Mouse (Mus musculus) erythroblast, embryonic 14.5 days (primary cell): ENCODE data around the gene Cdcp2. TPM values are rescaled to one million over a fixed set of nuclear protein-coding genes. Genes with fewer than 3 reads are reported as not detected.

Experiments used
- H3K27me3 ChIP-seq: 2 replicates; pipeline ENCODE4 v1.6.1; 2012; ENCODE audit warnings: inconsistent platforms; ENCODE audit not compliant: control insufficient read depth
- H3K36me3 ChIP-seq: 2 replicates; pipeline ENCODE4 v1.6.1; 2012; ENCODE audit warnings: mild to moderate bottlenecking, inconsistent platforms; ENCODE audit not compliant: control insufficient read depth
- H3K4me1 ChIP-seq: 2 replicates; pipeline ENCODE4 v1.6.1; 2012; ENCODE audit warnings: inconsistent platforms; ENCODE audit not compliant: control insufficient read depth
- H3K4me3 ChIP-seq: replicated peaks from 2 replicates; pipeline ENCODE3; 2012; ENCODE audit warnings: moderate library complexity, mild to moderate bottlenecking, inconsistent platforms
- H3K9me3 ChIP-seq: 2 replicates; pipeline ENCODE4 v1.6.1; 2012; ENCODE audit warnings: low read length, inconsistent platforms, mixed read lengths; ENCODE audit not compliant: control insufficient read depth
- GATA1 ChIP-seq: IDR thresholded peaks from 2 replicates; pipeline ENCODE4 v1.6.1; 2012; ENCODE audit warnings: low read length, inconsistent platforms, mixed read lengths
- TAL1 ChIP-seq: IDR thresholded peaks from 3 replicates; pipeline ENCODE4 v1.6.1; 2012; ENCODE audit warnings: low read length, inconsistent platforms, mixed read lengths
- polyA plus RNA-seq: library from polyadenylated mRNA; stranded (reverse); fragments of >175 nt; gene quantifications from 2 replicates; pipeline ENCODE4 v1.2.3, GENCODE M21; 2012

The Cdcp2 gene
- polyA plus RNA-seq, 1 experiment = 0.02 TPM

DNA sequence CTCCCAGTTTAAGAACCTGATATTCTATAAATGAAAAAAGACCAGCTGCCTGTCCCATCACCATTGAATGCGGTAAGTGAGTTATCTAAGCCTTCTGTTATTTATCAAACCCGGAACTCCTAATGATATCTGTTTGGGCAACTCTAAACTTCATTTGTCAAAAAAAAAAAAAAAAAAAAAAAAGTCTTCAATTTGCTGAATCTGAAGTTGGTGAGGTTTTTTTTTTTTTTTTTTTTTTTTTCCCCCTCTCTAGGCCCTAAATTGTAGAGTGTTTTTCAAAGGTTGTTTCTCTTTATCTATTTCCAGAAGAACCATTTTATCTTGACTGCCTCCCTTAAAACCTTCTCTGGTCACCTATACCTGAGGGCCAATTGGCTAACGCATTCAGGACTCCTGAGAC, 38.2 kb downstream of the Cdcp2 start:
- Histone ChIP-seq H3K9me3 (no peaks in the 10 kb centered on the region), H3K27me3 (no peaks in the 10 kb centered on the region), H3K4me3 (no peak overlapping the region), H3K4me1 (no peaks in the 10 kb centered on the region), H3K36me3 (peaks cover 13% of the 10 kb centered on the region)
- TF ChIP-seq TAL1 = no peak
- TF ChIP-seq GATA1 = no peak

DNA sequence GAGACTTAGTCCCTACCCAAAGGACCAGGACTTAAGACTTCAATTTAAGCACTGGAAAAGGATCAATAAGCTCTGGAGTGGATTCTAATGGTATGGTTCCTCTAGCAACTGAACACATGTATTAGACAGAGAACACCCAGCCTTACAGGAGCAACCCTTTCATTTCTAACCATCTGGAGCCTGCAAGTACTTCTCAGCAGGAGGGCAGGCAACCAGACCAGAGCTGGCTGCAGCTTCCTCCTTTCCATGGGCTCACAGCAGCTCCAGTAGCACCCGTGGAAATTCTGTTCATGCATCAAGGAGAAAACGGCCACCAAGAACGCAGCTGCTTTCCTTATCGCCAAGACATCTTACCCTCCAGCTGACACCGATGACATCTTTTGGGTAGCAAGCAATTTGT, 39.0 kb downstream of the Cdcp2 start:
- Histone ChIP-seq H3K36me3 (peaks cover 13% of the 10 kb centered on the region), H3K9me3 (no peaks in the 10 kb centered on the region), H3K27me3 (no peaks in the 10 kb centered on the region), H3K4me3 (no peak overlapping the region), H3K4me1 (no peaks in the 10 kb centered on the region)
- TF ChIP-seq TAL1 (no peak), GATA1 (no peak)

DNA sequence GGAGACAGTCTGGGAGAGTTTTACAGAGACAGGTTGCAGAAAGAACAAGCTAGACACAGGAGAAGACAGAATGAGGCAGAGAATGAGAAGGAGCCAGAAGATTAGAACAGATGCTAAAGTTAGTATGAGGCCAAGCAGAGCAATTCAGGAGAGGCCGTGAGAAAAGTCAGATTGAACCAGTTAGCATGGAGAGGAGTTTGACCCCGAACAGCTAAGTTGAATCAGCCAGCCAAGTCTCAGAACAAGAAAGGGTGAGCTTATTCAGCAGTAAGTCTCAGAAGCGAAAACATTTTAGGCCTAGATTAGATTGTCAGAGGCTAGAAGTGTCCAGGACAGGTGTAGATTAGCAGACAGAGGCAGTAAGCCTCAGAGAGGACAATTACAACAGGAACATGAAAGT, 39.8 kb downstream of the Cdcp2 start:
- no peaks in the 10 kb centered on the region for H3K9me3 ChIP-seq
- no peak for TF ChIP-seq GATA1
- no peak for TF ChIP-seq TAL1
- no peaks in the 10 kb centered on the region for H3K27me3 ChIP-seq
- H3K4me3 ChIP-seq = no peak overlapping the region
- H3K36me3 ChIP-seq = peaks cover 13% of the 10 kb centered on the region
- no peaks in the 10 kb centered on the region for H3K4me1 ChIP-seq

DNA sequence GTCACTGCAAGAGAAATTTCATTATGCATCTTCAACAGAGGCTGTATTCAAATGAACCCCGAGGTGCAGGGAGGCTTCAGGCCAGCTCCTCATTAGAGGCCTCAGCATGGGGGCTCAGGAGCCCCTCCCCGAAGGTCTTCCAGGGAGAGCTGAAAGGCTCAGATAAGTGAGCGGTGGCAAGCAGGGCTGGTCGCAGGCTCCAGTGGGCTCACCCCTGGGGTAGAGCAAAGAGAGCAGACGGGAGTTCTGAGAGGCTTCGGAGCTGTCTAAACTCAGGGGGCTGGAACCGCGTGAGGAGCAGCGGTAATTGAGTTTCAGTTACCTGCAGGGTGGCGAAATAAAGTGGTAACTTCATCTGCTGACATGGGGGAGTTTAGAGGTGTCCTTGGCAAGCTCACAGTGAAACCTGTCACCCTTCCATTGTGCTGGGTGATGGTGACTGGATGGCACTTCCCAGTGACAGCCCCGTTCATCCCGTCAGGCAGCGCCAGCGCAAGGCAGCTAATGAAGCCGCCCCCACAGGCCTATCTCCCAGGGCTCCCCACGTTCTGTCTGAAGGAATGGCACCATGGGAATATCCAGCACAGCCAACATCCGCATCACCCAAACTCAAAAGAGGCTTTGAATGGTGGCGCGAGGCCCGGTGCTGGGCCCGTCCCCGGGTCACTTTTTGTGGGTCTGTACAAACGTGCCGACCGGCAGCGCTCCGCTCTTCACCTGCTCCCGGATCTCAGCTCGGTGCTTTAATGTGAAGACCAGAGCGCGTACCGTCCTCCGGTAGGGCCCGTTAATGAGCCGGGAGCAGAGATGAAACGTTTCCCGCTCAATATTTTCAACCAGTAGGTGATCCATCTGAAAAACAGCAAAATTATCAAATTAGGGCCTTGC, 42.5 kb downstream of the Cdcp2 start:
- no peaks in the 10 kb centered on the region for H3K9me3 ChIP-seq
- no peaks in the 10 kb centered on the region for H3K4me1 ChIP-seq
- H3K4me3 ChIP-seq = no peak overlapping the region
- H3K27me3 ChIP-seq = no peaks in the 10 kb centered on the region
- TF ChIP-seq GATA1 (no peak), TAL1 (no peak)
- peaks cover 27% of the 10 kb centered on the region for H3K36me3 ChIP-seq

DNA sequence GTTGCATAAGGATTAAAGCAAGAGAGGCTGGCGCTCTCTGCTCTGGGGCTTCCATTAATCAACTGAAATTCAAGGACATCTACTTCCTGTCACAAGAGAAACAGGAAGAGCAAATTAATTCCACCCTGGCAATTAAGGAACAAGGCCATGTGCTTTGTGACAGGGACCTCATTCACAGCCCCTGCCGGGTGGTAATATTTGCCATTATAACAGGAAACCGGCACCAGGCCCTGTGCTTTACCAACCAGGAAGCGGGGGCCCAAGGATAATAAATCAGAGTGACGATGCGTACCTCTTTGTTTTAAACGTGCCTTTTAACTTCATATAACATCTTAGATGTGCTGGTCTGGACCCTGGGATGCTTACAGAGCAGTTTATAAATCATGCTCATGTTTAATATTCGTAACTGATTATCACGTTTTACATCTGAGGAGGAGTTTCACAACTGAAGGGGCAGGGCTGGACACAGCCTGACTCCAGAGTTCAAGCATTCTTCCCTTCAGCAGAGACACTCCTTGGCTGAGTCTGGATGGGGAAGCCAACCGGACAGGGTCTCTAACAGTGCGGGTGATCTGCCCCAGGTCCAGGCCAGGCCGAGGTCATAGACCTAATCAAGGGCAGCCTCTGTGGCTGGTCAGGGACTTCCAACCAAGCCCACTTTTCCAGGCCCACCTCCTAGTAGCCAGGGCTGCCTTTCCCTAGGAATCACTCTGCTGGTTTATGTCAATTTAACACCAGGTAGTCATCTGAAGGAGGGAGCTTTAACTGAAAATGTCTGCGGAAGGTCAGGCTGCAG, 43.3 kb downstream of the Cdcp2 start:
- Histone ChIP-seq H3K27me3 (no peaks in the 10 kb centered on the region), H3K36me3 (peaks cover 32% of the 10 kb centered on the region), H3K4me3 (no peak overlapping the region), H3K4me1 (no peaks in the 10 kb centered on the region), H3K9me3 (no peaks in the 10 kb centered on the region)
- TF ChIP-seq GATA1 (no peak), TAL1 (no peak)

DNA sequence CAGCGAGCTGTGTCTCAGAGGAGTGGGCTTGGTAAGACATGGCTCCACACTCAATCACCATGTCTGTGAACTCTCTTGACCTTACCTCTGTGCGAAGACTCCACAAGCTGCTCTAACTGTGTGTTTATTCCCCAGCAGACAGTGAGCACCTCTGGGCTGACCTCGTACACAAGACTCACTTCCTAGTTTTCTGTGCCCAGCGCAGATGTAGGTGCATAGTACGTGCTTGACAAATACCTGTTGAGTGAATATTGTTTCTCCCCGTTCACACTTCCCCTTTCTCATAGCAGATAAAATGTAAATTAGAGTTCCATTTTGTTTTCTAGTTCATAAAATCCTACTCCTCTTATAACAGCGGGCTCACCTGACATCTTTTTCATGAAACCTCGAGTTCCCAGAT, 46.8 kb downstream of the Cdcp2 start:
- Histone ChIP-seq H3K9me3 (no peaks in the 10 kb centered on the region), H3K36me3 (peaks cover 54% of the 10 kb centered on the region), H3K4me1 (no peaks in the 10 kb centered on the region), H3K27me3 (no peaks in the 10 kb centered on the region), H3K4me3 (no peak overlapping the region)
- TF ChIP-seq TAL1 (no peak), GATA1 (no peak)

DNA sequence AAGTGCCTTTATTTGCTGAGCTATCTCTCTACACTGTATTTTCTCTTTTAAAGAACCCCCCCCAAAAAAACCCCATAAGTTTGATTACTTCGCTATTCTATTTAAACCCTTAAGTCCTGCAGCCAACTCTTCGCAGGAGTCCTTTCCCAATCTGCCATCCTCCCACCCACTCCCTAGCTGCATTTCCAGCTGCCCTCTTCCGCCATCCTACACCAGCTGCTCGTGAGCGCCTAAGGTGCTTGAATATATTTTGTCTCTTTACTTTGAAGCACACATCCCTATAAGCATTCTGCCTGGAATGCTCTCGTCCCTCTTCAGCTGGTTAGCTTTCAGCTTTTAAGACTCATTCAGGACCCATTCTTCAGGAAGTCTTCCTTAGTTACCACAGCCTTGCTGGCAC, 54.3 kb downstream of the Cdcp2 start:
- H3K36me3 ChIP-seq = peaks cover 53% of the 10 kb centered on the region
- TF ChIP-seq TAL1 = no peak
- no peak for TF ChIP-seq GATA1
- no peaks in the 10 kb centered on the region for H3K9me3 ChIP-seq
- no peaks in the 10 kb centered on the region for H3K4me1 ChIP-seq
- H3K27me3 ChIP-seq = no peaks in the 10 kb centered on the region
- H3K4me3 ChIP-seq = no peak overlapping the region

DNA sequence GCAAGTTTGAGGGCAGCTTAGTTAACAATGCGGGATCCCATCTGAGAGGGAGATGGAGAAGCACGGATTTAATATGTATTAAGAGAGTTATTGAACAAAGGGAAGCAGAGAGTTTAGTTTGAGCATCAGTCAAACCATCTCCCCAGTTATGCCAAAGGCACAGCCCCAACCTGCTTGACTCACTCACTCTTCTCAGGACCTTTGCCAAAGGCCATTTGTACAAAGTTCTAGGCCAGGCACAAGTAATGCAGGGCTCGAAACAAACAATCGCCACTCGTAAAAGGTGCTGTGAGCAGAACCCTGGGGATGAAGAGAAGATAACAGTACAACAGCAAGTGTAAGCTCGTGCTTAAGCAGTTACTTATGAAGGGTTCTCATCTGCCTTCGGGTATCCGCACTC, 55.9 kb downstream of the Cdcp2 start:
- Histone ChIP-seq H3K27me3 (no peaks in the 10 kb centered on the region), H3K4me3 (no peak overlapping the region), H3K4me1 (peaks cover 1% of the 10 kb centered on the region; the same call in 1 of the 2 replicates), H3K9me3 (no peaks in the 10 kb centered on the region), H3K36me3 (peaks cover 49% of the 10 kb centered on the region)
- no peak for TF ChIP-seq GATA1
- no peak for TF ChIP-seq TAL1

DNA sequence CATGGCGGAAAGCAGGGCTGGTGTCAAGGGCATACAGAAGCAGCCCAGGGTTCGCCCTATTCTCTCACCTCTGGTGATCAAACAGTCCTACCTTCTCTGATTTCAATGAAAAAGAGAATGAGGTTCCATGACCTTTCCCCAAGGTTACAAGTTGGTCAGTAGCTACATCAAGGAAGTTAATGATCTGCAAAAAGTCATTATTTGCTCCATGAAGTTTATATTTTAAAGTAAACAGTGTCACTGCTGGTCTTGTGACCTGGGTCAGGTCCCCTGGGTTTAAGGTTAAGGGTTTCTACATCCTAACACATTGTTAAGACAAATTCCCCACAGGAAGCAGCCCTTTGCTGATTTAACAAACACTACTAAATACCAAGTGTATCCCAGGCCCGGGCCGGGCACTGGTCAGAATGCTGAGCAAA, 60.3 kb downstream of the Cdcp2 start:
- H3K4me3 ChIP-seq = no peak overlapping the region
- peaks cover 1% of the 10 kb centered on the region; the same call in 1 of the 2 replicates for H3K4me1 ChIP-seq
- H3K36me3 ChIP-seq = peaks cover 68% of the 10 kb centered on the region
- no peaks in the 10 kb centered on the region for H3K27me3 ChIP-seq
- TF ChIP-seq GATA1 (no peak), TAL1 (no peak)
- no peaks in the 10 kb centered on the region for H3K9me3 ChIP-seq
